Mouse (Mus musculus) ES-E14 (cell line): ENCODE measurements around the gene H2-DMa. TPM values are rescaled to one million over a fixed set of nuclear protein-coding genes. Genes with fewer than 3 reads are reported as not detected.
A peak's percentile ranks its signal among the peaks of the same experiment; 100 is the strongest.

Experiments
- DNase-seq: peaks from one replicate; pipeline ENCODE4 v3.0.0-alpha.2; 2013; ENCODE audit warnings: low read depth, low spot score
- H3K27ac ChIP-seq: 2 replicates; pipeline ENCODE4 v1.5.1; 2012; ENCODE audit warnings: low read depth, mild to moderate bottlenecking, low read length, moderate library complexity, mixed read lengths; ENCODE audit not compliant: poor library complexity, insufficient read depth, severe bottlenecking
- H3K36me3 ChIP-seq: 2 replicates; pipeline ENCODE4 v1.6.1; 2012; ENCODE audit warnings: mild to moderate bottlenecking, low read length, moderate library complexity, mixed read lengths; ENCODE audit not compliant: control insufficient read depth, poor library complexity, insufficient read depth, severe bottlenecking
- H3K4me1 ChIP-seq, 2 experiments: fragments of 150-350 bp in 1 of 2; sonication (generic) in 1 of 2; 2 replicates each; pipeline ENCODE4 v1.6.1; 2012; ENCODE audit warnings: low read length in 2 of 2, mild to moderate bottlenecking in 1 of 2, mixed read lengths in 1 of 2; ENCODE audit not compliant: control insufficient read depth in 2 of 2, insufficient read depth in 2 of 2, poor library complexity in 1 of 2
- H3K4me3 ChIP-seq, 2 experiments: fragments of 150-350 bp in 1 of 2; sonication (generic) in 1 of 2; 2 replicates each; pipeline ENCODE4 v1.5.1; 2012; ENCODE audit warnings: low read length in 2 of 2, low read depth in 1 of 2, mild to moderate bottlenecking in 1 of 2, mixed read lengths in 1 of 2; ENCODE audit not compliant: insufficient read depth in 1 of 2, poor library complexity in 1 of 2, severe bottlenecking in 1 of 2
- H3K9ac ChIP-seq: 2 replicates; pipeline ENCODE4 v1.6.1; 2012; ENCODE audit warnings: low read depth, mild to moderate bottlenecking, low read length, mixed read lengths; ENCODE audit not compliant: poor library complexity, insufficient read depth, severe bottlenecking
- H3K9me3 ChIP-seq: fragments of 150-350 bp; sonication (generic); 2 replicates; pipeline ENCODE4 v1.6.1; 2012; ENCODE audit warnings: low read depth, mild to moderate bottlenecking, low read length; ENCODE audit not compliant: control insufficient read depth, insufficient read depth
- CHD2 ChIP-seq: IDR thresholded peaks from 2 replicates; pipeline ENCODE4 v1.6.1; 2014; ENCODE audit warnings: mild to moderate bottlenecking, low read depth, low read length, inconsistent platforms
- HCFC1 ChIP-seq: IDR thresholded peaks from 2 replicates; pipeline ENCODE4 v1.6.1; 2012; ENCODE audit warnings: low read length, inconsistent platforms, borderline replicate concordance; ENCODE audit not compliant: insufficient read depth
- MAFK ChIP-seq: IDR thresholded peaks from 2 replicates; pipeline ENCODE4 v1.6.1; 2014; ENCODE audit warnings: mild to moderate bottlenecking, low read depth, low read length, inconsistent platforms; ENCODE audit not compliant: insufficient read depth
- ZC3H11A ChIP-seq: IDR thresholded peaks from 2 replicates; pipeline ENCODE4 v1.6.1; 2012; ENCODE audit warnings: low read depth, mild to moderate bottlenecking, inconsistent platforms, low read length, borderline replicate concordance
- ZNF384 ChIP-seq: IDR thresholded peaks from 2 replicates; pipeline ENCODE4 v1.6.1; 2012; ENCODE audit warnings: low read depth, low read length, inconsistent platforms
- in situ Hi-C, 2 experiments: fragments of 600-800 bp; cut with MboI; formaldehyde crosslinking; loops; one replicate each; pipeline ENCODE4 v1.15.1; 2025; ENCODE audit warnings: low sequenced_read_pairs in 2 of 2, inconsistent platforms in 1 of 2; ENCODE audit not compliant: unreplicated experiment in 2 of 2
- total RNA-seq: library from RNA; depleted of rRNA; stranded (reverse); fragments of 300-350 nt; gene quantifications from 2 replicates; pipeline ENCODE4 v1.2.3, GENCODE M21; 2012

The H2-DMa gene
- total RNA-seq, 1 experiment: 18.5 TPM

GRCm38 (mm10) chr17:34126826-34127420, 7.6 kb downstream of the H2-DMa start:
- Histone ChIP-seq H3K36me3 (no peaks in the 10 kb centered on the region), H3K9ac (no peak overlapping the region), H3K9me3 (no peaks in the 10 kb centered on the region), H3K27ac (peak overlapping the region; percentile 26; the same call in 1 of the 2 replicates), H3K4me3 (no peak overlapping the region), H3K4me1 (peaks cover 3 to 19% of the 10 kb centered on the region in 2 experiments; a peak in 2 of 4 replicates)
- no peak for TF ChIP-seq ZNF384
- no peak for TF ChIP-seq MAFK
- TF ChIP-seq HCFC1: no peak
- TF ChIP-seq ZC3H11A: no peak
- no peak for TF ChIP-seq CHD2
- DNase-seq: no peak
- in situ Hi-C loops: no loop called here

- Histone ChIP-seq H3K27ac (peak overlapping the region; percentile 26; the same call in 1 of the 2 replicates), H3K36me3 (no peaks in the 10 kb centered on the region), H3K9me3 (no peaks in the 10 kb centered on the region), H3K4me3 (no peak overlapping the region), H3K4me1 (peaks cover 3 to 19% of the 10 kb centered on the region in 2 experiments; a peak in 2 of 4 replicates), H3K9ac (no peak overlapping the region)
- no peak for TF ChIP-seq ZNF384
- TF ChIP-seq HCFC1: no peak
- no peak for TF ChIP-seq ZC3H11A
- no peak for TF ChIP-seq MAFK
- TF ChIP-seq CHD2: no peak
- in situ Hi-C loops: no loop called here
- DNase-seq: no peak
Observed at GRCm38 (mm10) chr17:34127475-34127874, 8.1 kb downstream of the H2-DMa start.

- TF ChIP-seq CHD2 (no peak), ZC3H11A (no peak), HCFC1 (no peak), MAFK (no peak), ZNF384 (no peak)
- Histone ChIP-seq H3K36me3 (no peaks in the 10 kb centered on the region), H3K27ac (no peak overlapping the region), H3K4me3 (peak overlapping the region; percentile 20 to 29; a peak in 2 of 4 replicates), H3K9me3 (no peaks in the 10 kb centered on the region), H3K4me1 (peaks cover 3 to 19% of the 10 kb centered on the region in 2 experiments; a peak in 2 of 4 replicates), H3K9ac (0 out of 2 replicates have a peak overlapping the region, but pooled peaks have one; percentile 15)
- DNase-seq: no peak
- in situ Hi-C loops: no loop called here
Observed at GRCm38 (mm10) chr17:34128264-34128937, 9.1 kb downstream of the H2-DMa start.

- 0 out of 2 replicates have a peak overlapping the region, but pooled peaks have one; percentile 15 for H3K9ac ChIP-seq
- H3K27ac ChIP-seq: no peak overlapping the region
- no peak for DNase-seq
- H3K9me3 ChIP-seq: no peaks in the 10 kb centered on the region
- in situ Hi-C loops: no loop called here
- H3K36me3 ChIP-seq: no peaks in the 10 kb centered on the region
- H3K4me3 ChIP-seq: peak overlapping the region; percentile 20 to 29; a peak in 2 of 4 replicates
- H3K4me1 ChIP-seq: peaks cover 3 to 19% of the 10 kb centered on the region in 2 experiments; a peak in 2 of 4 replicates
- no peak for TF ChIP-seq CHD2
- no peak for TF ChIP-seq ZC3H11A
- TF ChIP-seq ZNF384: no peak
- no peak for TF ChIP-seq MAFK
Observed at GRCm38 (mm10) chr17:34128944-34129791, 9.8 kb downstream of the H2-DMa start.
